Mouse (Mus musculus): ENCODE measurements around the gene Zfp935.
"Not testable (repeated sequence)": the region's sequence is repeated elsewhere in the genome, so short reads cannot be mapped to it uniquely, and the experiment has no call there.

The Zfp935 gene

DNA sequence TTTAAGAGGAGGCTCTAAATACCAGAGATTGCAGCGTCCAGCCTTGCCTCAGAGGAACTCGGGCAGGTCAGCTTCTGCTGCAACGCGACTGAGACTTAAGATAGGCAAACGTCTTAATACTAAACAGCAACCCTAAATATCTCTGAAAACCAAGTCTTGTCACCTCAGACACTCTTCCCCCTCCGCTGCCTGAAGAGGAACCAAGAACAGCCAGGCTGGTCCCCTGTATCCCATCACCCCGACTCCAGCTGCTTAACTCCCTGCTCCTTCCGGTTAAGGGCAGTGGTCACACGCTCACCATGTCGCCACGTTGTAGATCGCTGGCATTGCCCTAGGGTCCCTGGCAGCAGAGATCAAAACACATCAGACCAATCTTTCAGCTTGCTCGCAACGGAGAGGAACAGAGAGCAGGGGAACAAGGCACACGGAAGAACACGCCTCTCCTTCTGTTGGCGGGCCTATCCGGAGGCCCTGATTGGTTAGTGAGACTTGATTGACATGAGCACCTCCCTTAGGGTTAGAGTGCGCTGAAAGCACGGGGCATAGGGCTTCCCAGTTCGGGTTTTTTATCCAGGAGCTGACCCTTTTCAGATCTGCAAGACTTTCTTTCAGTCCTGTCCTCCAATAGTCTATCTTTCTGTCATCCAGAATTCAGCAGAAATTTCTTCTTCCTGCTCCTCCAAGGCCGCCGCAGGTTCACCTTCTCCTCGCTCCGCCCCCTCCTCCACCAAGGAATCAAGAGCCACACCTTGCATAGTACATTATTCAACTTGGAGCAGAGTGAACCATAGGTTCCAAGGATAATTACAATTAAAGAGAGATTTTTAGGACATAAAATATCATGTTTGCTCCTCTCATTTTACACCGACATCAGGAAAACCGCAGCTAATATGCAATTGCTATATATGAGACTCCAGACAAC is at the start of gene Zfp935:
Gene Zfp935 (minus strand): TSS at position 323 of the 922 bp plus-strand sequence.
- peak; percentile 69 to 70 for DNase-seq

DNA sequence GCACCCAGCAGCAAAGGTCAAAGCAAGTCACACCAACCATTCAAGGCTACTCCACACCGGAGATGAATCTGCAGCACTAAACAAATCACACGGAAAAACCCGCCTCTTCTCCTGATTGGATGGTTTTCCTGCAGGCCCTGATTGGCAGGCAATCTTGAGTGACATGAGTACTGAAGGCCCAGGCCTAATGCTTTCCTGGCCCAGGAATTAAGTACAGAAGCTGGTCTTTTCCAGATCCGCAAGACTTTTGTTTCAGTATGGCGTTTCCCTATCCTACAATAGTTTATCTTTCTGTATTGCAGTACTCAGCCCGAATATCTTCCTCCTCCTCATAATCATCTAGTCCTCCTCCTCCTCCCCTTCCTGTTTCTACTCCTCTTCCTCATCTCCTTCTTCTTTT is 12.8 kb upstream of the Zfp935 start, which contains the start of gene Zfp934:
Gene Zfp934 (minus strand): TSS at position 101 of the 400 bp plus-strand sequence.
- DNase-seq, result not testable (repeated sequence)

DNA sequence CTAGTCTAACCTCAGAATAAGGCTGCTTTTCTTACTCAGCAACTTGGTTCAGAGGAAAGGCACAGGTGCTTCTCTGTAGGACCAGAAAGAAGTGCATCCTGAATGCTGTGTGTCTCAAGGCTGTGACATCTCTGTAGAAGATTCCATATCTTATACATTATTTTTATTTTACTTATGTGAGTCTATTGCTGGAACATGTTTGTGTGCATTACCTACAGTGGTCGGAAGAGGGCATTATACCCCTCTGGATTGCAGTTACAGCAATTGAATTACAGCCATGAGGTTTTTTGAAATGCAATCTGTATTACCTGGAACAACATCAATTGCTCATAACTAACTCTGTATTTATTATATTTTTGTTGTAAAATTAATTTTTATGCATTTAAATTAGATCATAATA is 3.4 kb upstream of the Zfp935 start:
- peak; percentile 4 to 44 for DNase-seq

DNA sequence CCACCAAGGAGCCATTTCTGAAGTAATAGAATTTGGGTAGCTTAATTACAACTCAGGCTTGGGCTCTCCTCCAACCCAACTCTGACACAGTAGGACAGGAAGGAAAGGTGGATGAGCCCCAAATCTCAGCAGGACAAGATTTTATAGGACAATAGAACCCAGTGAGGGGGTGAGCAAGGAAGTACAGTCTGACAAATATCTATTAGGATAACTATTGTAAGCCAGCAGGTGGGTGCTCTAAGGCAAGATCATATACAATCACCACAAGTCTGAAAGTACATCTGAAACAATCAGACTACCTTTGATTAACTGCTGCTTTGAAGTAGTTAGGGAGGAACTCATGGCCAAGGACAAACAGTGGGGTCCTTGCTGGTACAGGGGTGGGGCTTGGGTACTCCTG is 28.2 kb downstream of the Zfp935 start:
- DNase-seq, result not testable (repeated sequence)

GRCm38 (mm10) chr13:62510641-62511420 is 47.5 kb downstream of the Zfp935 start:
- DNase-seq, result not testable (repeated sequence)

GRCm38 (mm10) chr13:62472661-62473060 is 85.7 kb downstream of the Zfp935 start:
- not testable (repeated sequence) for DNase-seq

DNA sequence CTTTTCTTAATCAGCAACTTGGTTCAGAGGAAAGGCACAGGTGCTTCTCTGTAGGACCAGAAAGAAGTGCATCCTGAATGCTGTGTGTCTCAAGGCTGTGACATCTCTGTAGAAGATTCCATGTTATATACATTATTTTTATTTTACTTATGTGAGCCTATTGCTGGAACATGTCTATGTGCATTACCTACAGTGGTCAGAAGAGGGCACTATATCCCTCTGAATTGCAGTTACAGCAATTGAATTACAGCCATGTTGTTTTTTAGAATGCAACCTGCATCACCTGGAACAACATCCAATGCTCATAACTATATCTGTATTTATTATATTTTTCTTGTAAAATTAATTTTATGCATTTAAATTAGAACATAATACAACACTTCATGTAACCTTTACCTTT is 88.4 kb downstream of the Zfp935 start:
- DNase-seq, result peak; percentile 9 to 34

DNA sequence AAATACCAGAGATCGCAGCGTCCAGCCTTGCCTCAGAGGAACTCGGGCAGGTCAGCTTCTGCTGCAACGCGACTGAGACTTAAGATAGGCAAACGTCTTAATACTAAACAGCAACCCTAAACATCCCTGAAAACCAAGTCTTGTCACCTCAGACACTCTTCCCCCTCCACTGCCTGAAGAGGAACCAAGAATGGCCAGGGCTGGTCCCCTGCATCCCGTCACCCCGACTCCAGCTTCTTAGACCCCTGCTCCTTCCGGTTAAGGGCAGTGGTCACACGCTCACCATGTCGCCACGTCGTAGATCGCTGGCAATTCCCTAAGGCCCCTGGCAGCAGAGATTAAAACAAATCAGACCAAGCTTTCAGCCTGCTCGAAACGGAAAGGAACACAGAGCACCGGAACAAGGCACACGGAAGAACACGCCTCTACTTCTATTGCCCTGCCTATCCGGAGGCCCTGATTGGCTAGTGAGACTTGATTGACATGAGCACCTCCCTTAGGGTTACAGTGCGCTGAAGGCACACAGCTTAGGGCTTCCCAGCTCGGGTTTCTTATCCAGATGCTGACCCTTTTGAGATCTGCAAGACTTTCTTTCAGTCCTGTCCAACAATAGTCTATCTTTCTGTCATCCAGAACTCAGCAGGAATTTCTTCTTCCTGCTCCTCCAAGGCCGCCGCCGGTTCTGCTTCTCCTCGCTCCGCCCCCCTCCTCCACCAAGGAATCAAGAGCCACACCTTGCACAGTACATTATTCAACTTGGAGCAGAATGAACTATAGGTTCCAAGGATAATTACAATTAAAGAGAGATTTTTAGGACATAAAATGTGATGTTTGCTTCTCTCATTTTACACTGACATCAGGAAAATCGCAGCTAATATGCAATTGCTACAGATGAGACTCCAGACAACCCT is 91.6 kb downstream of the Zfp935 start, which contains the start of gene Gm49359:
Gene Gm49359 (minus strand): TSS at position 409 of the 911 bp plus-strand sequence.
- peak; percentile 93 to 94 for DNase-seq
